Mouse (Mus musculus): ENCODE measurements around the gene P4ha1. TPM values are rescaled to one million over a fixed set of nuclear protein-coding genes. Genes with fewer than 3 reads are reported as not detected.

The P4ha1 gene
- total RNA-seq, 2 experiments from 2014 or later: 20.1 to 39.4 TPM

- no peak for ATAC-seq (replicated peaks; ENCODE audit: poor library complexity)
These were observed 825 bp upstream of the P4ha1 start for GRCm38 (mm10) chr10:59322271-59322670.

- peak; percentile 35 for ATAC-seq (replicated peaks; ENCODE audit: poor library complexity)
These were observed 529 bp downstream of the P4ha1 start for GRCm38 (mm10) chr10:59323488-59324161.

GRCm38 (mm10) chr10:59324311-59325165 is 1.4 kb downstream of the P4ha1 start:
- ATAC-seq (replicated peaks; ENCODE audit: poor library complexity): no peak

- ATAC-seq (replicated peaks; ENCODE audit: poor library complexity): no peak
These were observed 3.7 kb downstream of the P4ha1 start for GRCm38 (mm10) chr10:59326612-59327315.

GRCm38 (mm10) chr10:59327316-59327710 is 4.2 kb downstream of the P4ha1 start:
- no peak for ATAC-seq (replicated peaks; ENCODE audit: poor library complexity)

GRCm38 (mm10) chr10:59331546-59332256 is 8.6 kb downstream of the P4ha1 start:
- no peak for ATAC-seq (replicated peaks; ENCODE audit: poor library complexity)

- ATAC-seq (replicated peaks; ENCODE audit: poor library complexity): peak; percentile 63
These were observed 10.3 kb downstream of the P4ha1 start for GRCm38 (mm10) chr10:59333400-59333799.

- peak; percentile 60 for ATAC-seq (replicated peaks; ENCODE audit: poor library complexity)
These were observed 12.1 kb downstream of the P4ha1 start for GRCm38 (mm10) chr10:59334899-59335798.

- ATAC-seq (replicated peaks; ENCODE audit: poor library complexity): peak; percentile 35; the same call in 1 of the 2 replicates
These were observed 13.0 kb downstream of the P4ha1 start for GRCm38 (mm10) chr10:59336124-59336523.

GRCm38 (mm10) chr10:59346560-59346959 is 23.5 kb downstream of the P4ha1 start:
- no peak for ATAC-seq (replicated peaks; ENCODE audit: poor library complexity)

- peak; percentile 98 for ATAC-seq (replicated peaks; ENCODE audit: poor library complexity)
These were observed 25.1 kb downstream of the P4ha1 start for GRCm38 (mm10) chr10:59348200-59348599.

- ATAC-seq (replicated peaks; ENCODE audit: poor library complexity): no peak
These were observed 26.4 kb downstream of the P4ha1 start for GRCm38 (mm10) chr10:59349536-59349935.

GRCm38 (mm10) chr10:59353065-59353464 is 30.0 kb downstream of the P4ha1 start:
- ATAC-seq (replicated peaks; ENCODE audit: poor library complexity): 0 out of 2 replicates have a peak, but pooled peaks have one; percentile 23

- no peak for ATAC-seq (replicated peaks; ENCODE audit: poor library complexity)
These were observed 31.0 kb downstream of the P4ha1 start for GRCm38 (mm10) chr10:59354120-59354519.

GRCm38 (mm10) chr10:59355020-59355419 is 31.9 kb downstream of the P4ha1 start:
- no peak for ATAC-seq (replicated peaks; ENCODE audit: poor library complexity)

GRCm38 (mm10) chr10:59358744-59359143 is 35.6 kb downstream of the P4ha1 start:
- ATAC-seq (replicated peaks; ENCODE audit: poor library complexity): peak; percentile 76

GRCm38 (mm10) chr10:59363208-59363607 is 40.1 kb downstream of the P4ha1 start:
- ATAC-seq (replicated peaks; ENCODE audit: poor library complexity): peak; percentile 61

GRCm38 (mm10) chr10:59364551-59364950 is 41.5 kb downstream of the P4ha1 start:
- ATAC-seq (replicated peaks; ENCODE audit: poor library complexity): no peak

GRCm38 (mm10) chr10:59365804-59366589 is 42.9 kb downstream of the P4ha1 start:
- no peak for ATAC-seq (replicated peaks; ENCODE audit: poor library complexity)
